Mouse (Mus musculus) lung, postnatal 10 days (tissue): ENCODE measurements at regions not wholly inside any gene's neighbourhood (a gene's known extent, or its start where the extent isn't known, plus 50 kb on each side); places are given as distances from the start of the nearest gene placed in this dataset.

ENCODE experiments used
- DNase-seq: peaks from one replicate; pipeline ENCODE4 v3.0.0; 2021

GRCm38 (mm10) chr15:69632306-69632705, 3131.6 kb upstream of the Lrrc6 start:
- DNase-seq = no peak

GRCm38 (mm10) chr15:69617998-69618397, 3117.3 kb upstream of the Lrrc6 start:
- DNase-seq = no peak

- no peak for DNase-seq
Measured at GRCm38 (mm10) chr15:69614048-69614447, 3113.3 kb upstream of the Lrrc6 start.

GRCm38 (mm10) chr15:69591219-69592006, 3090.7 kb upstream of the Lrrc6 start:
- no peak for DNase-seq

- DNase-seq = no peak
Measured at GRCm38 (mm10) chr15:69588084-69588483, 3087.4 kb upstream of the Lrrc6 start.

GRCm38 (mm10) chr15:69576742-69577141, 3076.0 kb upstream of the Lrrc6 start:
- DNase-seq = no peak

GRCm38 (mm10) chr15:69575611-69576153, 3075.0 kb upstream of the Lrrc6 start:
- DNase-seq = peak; percentile 1

GRCm38 (mm10) chr15:69554171-69554570, 3053.5 kb upstream of the Lrrc6 start:
- DNase-seq = no peak

GRCm38 (mm10) chr15:69552062-69552628, 3051.4 kb upstream of the Lrrc6 start:
- no peak for DNase-seq

- DNase-seq = no peak
Measured at GRCm38 (mm10) chr15:69551012-69551411, 3050.3 kb upstream of the Lrrc6 start.

GRCm38 (mm10) chr15:69526441-69527094, 3025.9 kb upstream of the Lrrc6 start:
- DNase-seq = no peak

- DNase-seq = no peak
Measured at GRCm38 (mm10) chr15:69484421-69485074, 2983.8 kb upstream of the Lrrc6 start.

GRCm38 (mm10) chr15:69483096-69483495, 2982.4 kb upstream of the Lrrc6 start:
- DNase-seq = no peak

GRCm38 (mm10) chr15:69481087-69481486, 2980.4 kb upstream of the Lrrc6 start:
- no peak for DNase-seq

- no peak for DNase-seq
Measured at GRCm38 (mm10) chr15:69477050-69477449, 2976.3 kb upstream of the Lrrc6 start.

GRCm38 (mm10) chr15:69469566-69469965, 2968.9 kb upstream of the Lrrc6 start:
- DNase-seq = no peak

- no peak for DNase-seq
Measured at GRCm38 (mm10) chr15:69460581-69461194, 2960.0 kb upstream of the Lrrc6 start.

GRCm38 (mm10) chr15:69457473-69457872, 2956.8 kb upstream of the Lrrc6 start:
- no peak for DNase-seq

- DNase-seq = no peak
Measured at GRCm38 (mm10) chr15:69456191-69456770, 2955.6 kb upstream of the Lrrc6 start.

- DNase-seq = no peak
Measured at GRCm38 (mm10) chr15:69441008-69441407, 2940.3 kb upstream of the Lrrc6 start.

GRCm38 (mm10) chr15:69413531-69414011, 2912.9 kb upstream of the Lrrc6 start:
- no peak for DNase-seq

GRCm38 (mm10) chr15:69389575-69389974, 2888.9 kb upstream of the Lrrc6 start:
- no peak for DNase-seq
